Mouse (Mus musculus) right cerebral cortex, postnatal 4 days (tissue): ENCODE measurements around the gene Baiap2.
A peak's percentile ranks its signal among the peaks of the same experiment; 100 is the strongest.

Experiments used
- DNase-seq: peaks from one replicate; pipeline ENCODE4 v3.0.0-alpha.2; 2022

Baiap2 gene

DNA sequence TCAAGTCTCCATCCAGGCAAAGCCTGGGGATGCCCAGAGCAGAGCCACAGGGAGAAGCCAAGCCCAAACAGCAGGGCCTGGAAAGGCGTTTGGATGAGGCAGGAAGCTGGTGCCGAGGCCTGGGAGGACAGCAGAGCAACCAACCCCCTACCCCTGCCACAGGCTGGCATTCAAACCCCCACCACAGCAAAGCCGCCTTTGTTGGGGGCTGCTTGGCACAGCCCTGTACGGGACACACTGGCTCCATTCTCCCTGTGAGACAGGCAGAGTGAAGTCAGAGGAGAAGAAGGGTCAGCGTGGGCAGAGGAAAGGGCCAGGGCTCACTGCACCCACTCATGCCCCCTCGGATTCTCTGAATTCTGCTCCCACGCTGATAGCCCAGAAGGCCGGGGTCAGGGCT lies 74.4 kb downstream of the Baiap2 start:
- DNase-seq, result no peak

DNA sequence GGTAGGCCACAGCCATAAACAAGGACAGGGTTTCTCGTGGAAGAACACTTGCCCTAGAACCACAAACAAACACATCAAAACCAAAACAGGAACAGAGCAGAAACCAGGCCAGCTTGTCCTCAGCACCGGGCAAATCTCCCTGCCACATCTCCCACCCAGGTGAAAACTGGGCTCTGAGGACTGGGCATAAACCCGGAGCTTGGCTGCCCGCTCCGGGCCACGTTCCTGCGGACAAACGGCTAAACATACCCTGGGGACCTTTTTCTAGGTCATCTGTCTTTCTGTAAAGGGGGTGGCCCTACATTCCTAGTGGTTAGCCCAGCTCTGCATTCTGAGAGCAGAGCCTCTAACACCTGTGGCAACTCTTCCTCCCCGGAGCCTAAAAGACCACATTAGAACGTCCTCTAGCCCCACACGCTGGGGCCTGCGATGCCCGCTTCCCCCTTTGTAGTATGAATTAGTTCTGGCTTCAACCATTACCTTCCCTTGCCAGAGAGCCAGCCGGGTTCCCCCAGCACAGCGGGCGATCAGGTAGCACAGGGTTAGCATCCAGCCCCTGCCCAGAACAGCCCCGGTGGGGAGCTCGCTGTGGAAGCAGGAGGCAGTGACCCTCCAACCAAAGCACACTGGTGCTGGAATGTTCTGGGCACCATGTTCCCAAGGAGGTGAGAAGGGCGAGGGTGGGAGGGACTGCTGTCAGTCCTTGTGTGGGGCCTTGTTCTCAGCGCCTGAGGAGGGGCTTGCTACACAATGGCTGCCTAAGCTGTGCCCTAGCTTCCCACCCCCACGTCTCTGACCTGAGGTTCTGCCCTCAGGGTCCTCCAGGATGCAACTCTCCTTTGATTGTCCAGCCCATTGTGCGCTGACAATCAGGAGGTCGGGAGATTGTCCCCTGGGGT lies 77.2 kb downstream of the Baiap2 start:
- DNase-seq, result no peak

DNA sequence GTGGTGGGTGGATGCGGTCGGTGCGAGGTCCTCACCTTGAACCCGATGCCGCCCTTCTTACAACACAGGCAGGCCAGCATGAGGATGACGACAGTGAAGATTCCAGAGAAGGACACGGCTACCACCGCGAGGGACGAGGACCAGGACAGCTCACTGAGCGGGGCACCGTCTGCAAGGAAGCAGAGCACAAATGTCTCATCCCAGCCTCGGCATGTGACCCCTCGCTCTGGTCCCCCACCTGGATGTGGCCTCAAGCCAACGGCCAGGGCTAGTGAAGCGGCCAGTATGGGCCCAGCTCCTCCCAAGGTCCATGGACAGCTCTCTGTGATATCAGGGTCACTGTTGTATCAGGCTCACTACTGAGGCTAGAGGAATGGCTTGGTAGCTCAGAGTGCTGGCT lies 78.8 kb downstream of the Baiap2 start:
- no peak for DNase-seq

DNA sequence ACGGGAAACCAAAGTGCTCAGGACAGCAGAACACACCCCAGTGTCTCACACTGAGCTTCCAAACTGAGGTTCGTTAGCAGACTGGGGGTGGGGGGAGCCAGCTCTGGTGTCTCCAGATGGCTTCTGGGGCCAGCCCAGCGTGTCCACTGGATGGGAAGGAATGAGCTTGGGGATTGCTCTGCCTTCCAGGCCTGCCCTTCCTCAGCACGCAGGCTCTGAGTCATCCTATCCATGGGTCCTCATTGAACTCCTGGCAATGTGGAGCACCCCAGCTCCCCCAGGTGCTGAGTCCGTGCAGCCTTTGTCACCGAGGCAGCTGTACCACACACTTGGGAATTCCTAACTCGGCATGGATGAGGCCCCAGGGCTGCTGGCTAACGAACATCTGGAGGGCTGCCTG lies 79.7 kb downstream of the Baiap2 start:
- no peak for DNase-seq

DNA sequence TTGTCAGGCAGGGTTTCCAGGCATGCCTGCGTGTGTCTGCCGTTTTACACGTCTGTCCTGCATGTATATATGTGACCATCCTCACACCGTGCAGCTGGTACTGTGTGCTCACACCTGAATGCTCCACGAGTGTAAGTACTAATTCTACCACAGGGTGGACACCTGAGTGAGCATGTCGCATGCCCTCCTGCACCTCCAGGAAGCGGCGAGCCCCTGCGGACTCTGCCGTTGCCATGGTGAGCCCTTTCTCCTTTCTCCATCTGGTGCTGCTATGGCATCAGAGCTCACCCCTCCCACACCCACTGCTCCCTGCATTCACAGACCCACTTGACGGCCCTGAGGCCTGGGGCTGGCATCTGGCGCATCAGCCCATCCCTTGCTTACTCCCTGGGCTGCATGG lies 80.3 kb downstream of the Baiap2 start:
- DNase-seq, result no peak

DNA sequence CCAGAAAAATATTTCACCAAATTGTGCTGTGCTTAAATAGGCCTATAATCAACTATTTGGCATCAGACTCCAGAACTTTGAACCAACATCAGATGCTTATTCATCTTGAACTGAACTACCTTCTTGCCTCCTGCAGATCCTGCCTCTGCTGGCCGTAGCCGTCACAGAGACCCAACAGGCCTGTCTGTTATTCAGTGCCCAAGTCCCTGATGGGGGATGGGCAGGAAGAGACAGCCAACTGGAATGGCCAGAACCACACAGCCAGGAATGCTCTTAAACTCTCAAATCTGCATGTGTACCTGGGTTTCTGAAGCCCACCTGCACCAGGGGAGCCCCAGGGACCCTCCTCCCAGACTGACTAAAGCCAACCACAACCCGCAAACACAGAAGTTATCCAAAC lies 84.4 kb downstream of the Baiap2 start:
- no peak for DNase-seq

DNA sequence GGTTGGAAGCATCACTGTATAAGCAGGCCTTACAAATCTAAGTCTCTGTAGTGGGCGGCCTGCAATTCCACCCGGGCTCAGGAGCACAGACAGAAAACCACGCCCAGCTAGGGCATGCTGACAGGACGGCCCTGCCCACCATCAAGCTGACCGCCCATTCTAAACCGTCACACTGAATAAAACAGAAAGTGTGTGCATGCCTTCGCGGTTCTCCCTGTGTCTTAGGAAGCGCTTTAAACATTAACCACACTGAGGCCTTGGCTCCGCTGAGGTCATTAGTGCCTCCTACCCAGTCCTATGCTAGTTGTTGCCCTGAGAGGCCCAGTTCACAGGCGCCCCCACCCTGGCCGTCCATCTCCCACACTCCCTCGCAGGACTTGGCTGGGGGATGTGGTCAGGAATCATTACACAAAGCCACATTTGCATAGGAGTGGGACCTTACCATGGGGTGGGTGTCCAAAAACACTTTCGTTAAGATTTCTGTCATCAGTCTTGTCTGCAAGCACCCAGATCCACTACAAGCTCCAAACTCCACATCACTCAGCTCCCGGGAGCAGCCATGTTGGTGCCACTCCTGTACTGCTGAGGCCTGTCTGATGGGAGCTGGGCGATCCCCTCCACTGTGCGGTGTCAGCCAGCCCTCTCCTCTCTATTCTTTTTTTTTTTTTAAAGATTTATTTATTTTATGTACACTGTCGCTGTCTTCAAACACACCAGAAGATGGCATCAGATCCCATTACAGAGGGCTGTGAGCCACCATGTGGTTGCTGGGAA lies 85.9 kb downstream of the Baiap2 start:
- DNase-seq, result no peak

DNA sequence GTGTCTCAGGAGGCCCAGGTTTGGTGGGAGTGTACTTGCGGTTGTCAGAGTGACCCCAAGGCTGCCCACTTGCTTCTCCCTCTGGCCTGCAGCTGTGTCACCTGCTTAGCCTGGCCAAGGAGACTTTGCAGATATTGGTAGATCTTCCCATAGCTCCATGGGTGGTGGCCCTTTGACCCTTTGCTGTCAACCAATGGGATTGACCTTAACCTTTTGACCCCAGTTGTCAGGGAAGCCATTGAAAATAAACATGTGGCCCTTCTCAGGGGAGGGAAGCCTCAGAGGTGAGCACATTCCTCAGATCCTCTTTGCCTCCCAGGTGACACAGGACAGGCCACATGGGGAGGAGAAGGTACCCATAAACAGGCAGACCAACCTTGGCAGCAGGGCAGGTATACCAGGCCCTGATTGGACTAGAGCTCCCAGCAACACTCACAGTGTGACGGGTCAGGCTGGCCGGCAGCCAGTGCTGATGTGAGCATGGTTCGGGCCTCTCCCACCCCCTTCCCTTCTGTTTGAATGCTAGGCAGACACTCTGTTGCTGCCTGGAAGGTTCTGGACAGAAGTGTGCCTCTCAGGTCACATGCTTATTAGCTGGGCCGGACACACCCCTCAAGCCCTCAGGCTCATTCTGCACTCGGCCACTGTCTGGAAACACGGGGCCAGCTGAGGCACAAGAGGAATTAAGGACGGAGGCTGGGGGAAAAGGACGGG lies 87.0 kb downstream of the Baiap2 start:
- DNase-seq, result no peak

DNA sequence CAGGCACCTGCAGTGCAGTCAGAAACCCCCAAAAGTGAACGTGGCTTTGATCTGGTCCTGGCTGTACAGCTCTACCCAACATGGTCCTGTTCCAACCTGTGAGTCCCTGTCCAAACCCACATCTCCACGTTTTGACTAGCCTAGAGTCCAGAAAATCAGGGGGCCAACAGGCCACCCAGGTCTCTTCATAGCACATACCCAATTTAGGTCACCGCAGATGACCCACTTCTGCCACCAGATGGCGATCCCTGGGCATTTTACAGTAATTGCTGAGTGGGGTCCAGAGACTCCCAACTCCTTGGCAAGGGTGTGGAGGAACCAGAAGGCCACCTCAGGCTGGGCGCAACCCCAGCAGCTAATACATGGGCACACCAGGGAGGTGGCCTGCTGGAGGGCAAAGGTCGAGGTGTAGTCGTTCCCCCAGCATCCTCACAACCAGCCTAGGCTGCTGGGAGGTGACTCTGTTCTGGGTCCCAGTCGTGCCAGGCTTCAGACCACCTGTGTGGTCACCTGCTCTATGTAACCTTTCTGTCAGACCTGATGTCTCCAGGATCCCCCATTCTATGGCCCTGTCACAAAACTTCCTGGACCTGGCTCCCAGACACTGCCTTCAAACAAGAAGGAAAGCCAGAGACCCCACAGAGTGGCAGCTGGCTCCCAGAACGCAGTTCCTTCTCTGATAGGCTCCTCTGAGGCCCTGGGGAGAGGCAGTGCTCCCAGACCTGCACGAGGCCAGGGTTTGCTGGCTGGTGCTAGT lies 87.8 kb downstream of the Baiap2 start:
- peak; percentile 47 for DNase-seq

DNA sequence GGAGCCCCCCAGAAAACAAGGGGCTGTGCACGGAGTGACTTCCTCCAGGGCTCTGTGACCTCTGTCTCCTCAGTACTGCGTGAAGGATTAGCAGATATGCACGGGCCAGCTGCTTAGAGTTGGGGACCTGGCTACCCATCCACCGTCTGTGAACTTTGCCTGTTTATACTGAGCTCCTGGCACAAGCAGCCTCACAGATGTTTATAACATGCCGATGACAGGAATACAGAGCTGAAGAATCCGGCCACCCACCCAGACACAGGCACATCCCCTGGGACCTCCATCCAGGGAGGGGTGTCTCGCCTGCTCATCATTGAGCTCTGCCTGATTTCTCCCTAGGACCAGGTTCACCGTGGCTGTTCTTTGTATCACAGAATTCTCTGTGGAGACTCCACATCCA lies 89.5 kb downstream of the Baiap2 start:
- no peak for DNase-seq

DNA sequence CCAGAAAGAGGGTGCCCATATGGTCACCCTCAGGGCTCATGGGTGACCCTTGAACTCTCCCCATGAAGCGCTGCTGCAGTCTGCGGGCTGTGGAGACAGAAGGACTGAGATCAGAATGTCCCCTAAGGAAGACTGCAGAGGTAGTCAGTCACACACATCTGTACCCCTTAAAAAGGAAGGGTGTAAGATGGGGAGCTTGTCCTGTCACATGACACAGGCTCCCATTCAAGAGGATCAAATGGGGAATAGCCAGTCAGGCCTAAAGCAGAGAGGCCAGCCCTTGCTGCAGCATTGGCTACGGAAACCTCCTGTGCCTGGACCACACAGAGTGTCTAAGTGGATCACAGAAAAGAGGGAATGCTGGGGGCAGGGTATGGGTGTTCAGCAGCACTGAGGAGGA lies 90.9 kb downstream of the Baiap2 start:
- no peak for DNase-seq

DNA sequence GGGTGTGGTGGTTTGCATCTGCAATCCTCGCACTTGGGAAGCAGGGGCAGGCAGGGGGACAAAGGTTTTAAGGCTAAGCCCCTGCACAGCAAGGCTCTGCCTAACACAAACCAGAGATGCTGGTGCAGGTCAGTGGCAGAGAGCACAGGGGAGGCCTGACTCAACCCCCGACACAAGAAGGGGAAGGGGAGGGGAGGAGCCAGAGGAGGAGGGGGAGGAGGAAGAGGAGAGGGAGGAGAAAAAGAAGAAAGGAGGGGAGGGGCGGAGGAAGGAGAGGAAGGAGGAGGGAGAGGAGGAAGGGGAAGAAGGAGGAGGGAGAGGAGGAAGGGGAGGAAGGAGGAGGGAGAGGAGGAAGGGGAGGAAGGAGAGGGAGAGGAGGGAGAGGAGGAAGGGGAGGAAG lies 91.7 kb downstream of the Baiap2 start:
- no peak for DNase-seq

DNA sequence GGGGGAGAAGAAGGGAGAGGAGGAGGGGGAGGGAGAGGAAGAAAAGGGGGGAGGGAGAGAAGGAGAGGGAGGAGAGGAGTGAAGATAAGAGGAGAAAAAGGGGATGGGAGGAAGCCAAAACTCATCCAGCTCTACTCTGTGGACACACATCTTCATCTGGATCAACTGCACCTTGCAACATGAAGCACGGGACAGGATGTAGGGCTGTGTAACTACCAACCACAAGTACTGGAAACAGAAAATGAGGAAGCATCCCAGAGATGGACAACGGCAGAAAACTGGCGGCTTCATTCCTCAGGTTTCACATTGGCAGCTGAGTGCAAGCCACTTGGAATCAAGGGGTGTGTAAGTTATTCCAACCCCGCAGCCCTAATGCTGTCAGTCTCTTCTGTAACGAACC lies 92.2 kb downstream of the Baiap2 start:
- DNase-seq, result no peak

DNA sequence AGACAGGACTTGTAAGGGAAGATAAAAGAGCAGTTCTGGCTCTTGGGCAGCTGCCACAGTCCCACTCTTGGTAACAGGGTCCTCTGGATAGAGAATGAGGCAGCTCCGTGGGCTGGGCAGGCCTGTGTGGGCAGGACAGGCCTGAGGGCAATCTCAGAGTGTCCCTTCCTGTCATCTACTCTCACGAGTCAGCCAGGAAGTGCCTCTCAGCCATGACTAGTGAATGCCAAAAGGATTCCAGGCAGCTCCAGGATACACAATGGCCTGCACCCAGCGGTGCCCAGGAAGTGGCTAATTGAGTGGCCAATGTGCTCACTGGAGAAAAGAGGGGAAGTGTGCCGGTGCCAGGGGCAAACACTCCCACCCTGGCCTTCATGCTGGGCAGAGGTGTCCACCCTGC lies 97.0 kb downstream of the Baiap2 start:
- DNase-seq, result no peak

DNA sequence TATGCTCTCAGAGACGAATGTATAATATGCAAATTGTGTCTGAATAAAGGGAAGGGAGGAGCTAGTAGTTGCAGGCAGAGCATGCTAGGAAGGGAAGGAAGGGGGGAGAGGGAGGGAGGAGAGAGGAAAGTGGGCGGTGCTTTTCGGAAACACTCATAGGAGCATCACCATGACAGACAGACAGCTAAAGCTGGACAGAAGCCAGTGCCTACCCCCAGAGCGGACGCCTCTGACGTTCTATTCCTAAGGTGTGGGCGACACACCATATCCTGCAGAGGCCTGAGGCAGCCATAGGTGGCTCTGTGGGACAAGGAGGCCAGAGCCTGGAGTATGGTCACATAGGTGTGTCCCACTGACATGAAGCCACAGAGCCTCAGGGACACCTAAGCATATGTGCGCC lies 97.9 kb downstream of the Baiap2 start:
- DNase-seq, result no peak

DNA sequence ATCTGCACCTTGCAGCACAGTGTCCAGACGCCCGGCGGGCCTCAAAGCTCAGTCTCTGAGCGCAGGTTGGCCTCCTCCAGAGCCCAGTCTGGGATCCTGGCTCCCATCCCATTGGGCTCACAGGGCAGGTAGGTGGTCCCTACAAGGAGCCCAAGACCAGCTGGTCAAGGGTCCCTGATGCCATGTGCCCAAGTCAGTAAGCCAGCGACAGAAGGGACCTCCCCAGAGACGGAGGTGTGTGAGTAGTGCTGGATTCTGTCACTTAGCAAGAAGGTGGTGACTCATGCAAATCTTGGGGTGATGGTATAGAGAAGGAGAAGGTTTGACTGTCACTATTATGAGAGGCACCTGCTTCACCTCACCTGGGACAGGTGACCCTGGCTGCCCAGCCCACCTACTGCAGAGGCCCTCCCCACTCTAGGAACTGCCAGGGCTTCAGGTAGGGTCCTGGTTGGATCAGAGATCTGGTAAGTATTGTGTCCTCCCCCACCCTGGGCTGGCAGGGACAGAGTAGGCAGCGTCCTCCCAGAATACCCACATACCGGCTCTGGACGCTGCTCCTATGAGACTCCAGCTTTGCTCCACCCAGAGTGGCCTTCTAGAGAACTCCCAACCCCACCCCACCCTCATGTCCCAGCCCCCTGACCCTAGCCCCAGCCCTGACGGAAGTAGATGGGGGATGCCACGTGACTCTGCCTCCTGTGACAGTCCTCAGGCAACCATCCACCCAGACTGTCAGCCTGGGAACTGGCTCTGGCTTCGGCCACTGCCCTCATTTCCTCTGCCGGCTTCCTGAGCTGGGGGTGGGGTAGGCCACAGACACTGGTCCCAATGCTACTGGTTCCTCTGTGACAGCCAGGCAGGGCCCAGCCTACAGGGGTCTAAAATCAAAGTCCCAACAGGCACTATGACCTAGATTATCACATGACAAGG lies 98.9 kb downstream of the Baiap2 start:
- DNase-seq, result no peak

DNA sequence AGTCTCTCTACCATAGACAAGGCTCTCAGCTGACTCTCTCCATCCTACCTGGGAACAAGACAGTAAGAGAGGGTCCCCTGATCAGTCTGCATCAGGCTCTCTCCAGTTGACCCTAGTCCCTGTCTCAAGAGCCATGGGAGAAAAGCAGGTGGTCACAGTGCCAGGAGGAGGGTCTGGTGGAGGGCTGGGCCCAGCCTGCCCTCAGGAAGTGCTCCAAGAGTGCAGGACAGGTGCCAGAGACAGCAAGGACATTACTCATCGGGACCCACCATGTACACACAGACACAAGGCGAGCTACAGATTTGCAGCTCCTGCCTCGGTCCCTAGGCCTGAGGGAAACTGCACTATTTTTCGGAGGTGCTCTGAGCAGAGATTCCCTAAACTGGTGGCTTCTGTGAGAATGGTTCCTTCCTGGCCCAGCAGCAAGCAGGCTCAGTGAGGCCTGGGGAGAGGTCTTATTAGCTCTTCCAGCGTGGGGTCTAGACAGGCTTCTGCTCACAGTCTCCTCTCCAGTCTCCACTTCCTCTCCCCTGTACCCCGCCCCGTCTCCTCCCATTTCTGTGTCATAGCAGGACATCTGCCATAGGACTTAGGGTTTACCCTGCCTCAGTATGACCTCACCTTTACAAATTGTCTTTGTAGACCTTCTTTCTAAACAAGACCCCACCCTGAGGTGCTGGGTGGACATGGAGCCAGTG lies 99.7 kb downstream of the Baiap2 start:
- DNase-seq, result no peak

DNA sequence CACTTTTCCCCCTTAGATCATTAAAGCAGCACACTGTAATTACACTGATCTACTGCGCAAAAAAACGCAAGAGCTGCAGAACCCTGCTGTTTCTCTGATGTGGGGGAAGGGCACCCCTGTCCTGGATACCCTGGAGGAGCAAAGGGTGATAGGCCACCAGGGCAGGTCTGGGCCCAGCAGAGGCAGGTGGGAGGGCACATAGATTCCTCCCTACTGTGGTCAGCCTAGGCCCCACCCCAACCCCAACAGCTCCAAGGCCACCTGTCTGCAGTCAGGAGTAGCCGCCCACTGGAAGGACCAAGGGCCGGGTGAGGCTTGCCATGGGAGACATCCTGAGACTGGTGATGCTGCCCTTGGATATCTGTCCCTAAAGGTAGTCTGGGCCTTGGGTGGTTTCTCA lies 102.8 kb downstream of the Baiap2 start:
- no peak for DNase-seq

DNA sequence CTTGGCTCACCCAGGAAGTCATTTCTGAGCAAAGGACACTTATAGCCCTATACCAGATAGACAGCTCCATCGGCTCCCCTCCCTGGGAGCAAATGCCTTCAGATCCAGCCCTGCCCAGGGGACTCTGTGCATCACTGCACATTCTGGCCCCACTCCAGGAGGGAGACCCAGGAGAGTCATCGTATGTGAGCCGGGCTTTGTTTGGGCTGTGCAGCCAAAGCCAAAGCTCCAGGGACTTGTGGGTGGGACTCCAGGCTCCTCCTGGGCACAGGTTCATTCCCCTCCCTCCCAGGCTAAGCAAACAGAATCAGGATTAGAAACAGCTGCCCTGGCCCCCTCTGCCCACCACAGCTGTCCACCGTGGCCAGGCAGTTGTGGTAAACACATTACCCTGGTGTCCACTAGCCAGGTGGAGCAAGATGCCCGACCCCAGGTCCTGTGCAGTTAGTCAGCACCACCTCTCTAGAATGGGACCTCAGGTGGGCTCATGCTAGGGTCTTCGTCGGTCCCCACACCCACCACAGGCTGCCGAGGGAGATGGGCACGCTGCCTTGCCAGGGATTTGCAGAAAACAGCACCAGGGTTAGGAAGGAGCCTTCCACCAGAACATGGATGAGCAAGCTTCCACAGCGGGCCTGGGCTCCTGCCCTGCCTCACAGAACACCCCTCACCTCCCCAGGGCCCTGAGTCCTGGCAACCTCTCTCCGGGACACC lies 103.4 kb downstream of the Baiap2 start:
- DNase-seq, result peak; percentile 68

DNA sequence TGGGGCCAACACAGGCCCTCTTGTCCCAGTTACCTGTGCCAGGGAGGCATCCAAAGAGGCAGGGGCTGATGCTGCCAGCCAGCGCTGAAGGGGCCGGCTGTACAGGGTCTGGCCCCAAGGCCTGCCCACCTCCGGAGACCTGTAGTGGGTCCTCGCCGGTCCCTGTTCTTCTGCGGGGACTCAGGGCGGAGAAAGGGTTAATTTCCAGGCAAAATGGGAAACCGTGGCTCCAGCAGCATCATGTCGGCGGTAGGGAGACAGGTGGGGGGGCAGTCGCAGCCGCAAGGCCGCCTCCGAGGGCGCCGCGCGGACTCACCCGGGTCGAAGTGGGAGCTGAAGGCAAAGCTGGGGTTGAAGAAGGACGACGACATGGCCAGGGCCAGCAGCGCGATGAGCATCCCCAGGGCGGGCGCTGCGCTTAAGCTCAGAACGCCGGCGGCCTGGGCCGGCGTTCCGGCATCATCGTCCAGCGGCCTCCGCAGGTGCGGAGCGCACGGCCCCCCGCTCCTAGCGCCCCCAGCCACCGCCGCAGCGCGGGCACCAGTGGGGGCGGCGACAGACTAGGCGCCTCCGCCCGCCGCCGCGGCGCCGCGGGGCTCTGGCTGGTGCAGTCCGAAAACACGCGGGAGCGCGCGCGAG lies 104.1 kb downstream of the Baiap2 start, which contains the start of gene Aatk:
Gene Aatk, minus strand, starts transcription at position 615 of the 639 bp plus-strand sequence.
- peak; percentile 58 for DNase-seq
